Mouse (Mus musculus) splenic B cell, adult 2 months (primary cell): ENCODE measurements around the gene Samsn1.
A peak's percentile ranks its signal among the peaks of the same experiment; 100 is the strongest.

Experiments used
- DNase-seq: peaks from one replicate; pipeline ENCODE4 v3.0.0-alpha.2; 2011; ENCODE audit warnings: low read depth, low spot score
- H3K27me3 ChIP-seq: 2 replicates; pipeline ENCODE4 v1.6.1; 2012; ENCODE audit warnings: mild to moderate bottlenecking, low read length, moderate library complexity, mixed read lengths; ENCODE audit not compliant: control insufficient read depth, poor library complexity, insufficient read depth, severe bottlenecking
- H3K36me3 ChIP-seq: 2 replicates; pipeline ENCODE4 v1.6.1; 2012; ENCODE audit warnings: mild to moderate bottlenecking, low read length, moderate library complexity, mixed read lengths; ENCODE audit not compliant: control insufficient read depth, poor library complexity, insufficient read depth, severe bottlenecking

Samsn1 gene

DNA sequence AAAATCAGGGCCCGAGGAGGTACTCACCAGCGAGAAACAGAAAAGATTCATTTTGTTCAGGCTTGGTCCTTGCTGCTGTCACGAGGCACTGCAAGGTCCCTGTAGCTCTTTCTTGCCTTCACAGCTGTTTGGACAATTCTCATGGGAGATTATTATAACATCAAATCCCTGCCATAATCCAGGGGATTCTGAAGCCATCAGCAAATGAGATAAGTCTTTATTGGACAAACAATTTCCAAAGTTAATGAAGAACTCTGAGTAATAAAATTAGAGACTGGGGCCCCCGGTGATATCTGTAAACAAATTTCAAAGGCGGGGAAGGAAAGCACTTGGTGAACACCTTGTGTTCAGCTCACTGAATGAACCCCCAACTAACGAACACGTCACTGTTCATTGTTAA, at the start of gene Samsn1:
Gene Samsn1, minus strand, starts transcription at position 101 of the 400 bp plus-strand sequence.
- Histone ChIP-seq H3K27me3 (no peaks in the 10 kb centered on the region), H3K36me3 (no peaks in the 10 kb centered on the region)
- no peak for DNase-seq

DNA sequence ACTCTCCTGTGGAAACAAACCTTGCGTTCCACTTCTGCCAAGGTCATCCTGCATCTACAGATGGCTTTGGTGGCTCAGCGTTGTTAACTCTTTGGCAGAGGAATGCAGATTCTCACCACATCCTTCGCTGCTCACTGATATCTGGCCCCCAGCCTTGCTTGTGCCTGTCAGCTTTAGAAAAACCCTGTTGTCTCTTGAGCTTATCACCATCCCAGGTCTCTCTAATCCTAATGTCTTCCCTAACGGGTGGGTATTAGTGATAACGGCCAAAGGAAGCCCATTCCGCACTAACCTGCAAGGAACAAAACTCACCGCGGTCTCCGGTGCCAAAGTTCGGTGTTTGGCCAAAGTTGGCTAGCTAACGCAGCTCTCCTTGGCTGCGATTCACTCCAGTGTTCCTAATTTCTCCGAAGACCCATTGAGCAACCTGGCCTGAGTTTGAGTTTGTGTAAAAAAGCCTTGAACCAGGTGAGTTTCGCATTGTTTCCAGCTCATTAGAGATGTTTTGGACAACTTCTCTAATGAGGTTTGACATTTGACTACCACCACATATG, 44.1 kb upstream of the Samsn1 start:
- no peaks in the 10 kb centered on the region for H3K36me3 ChIP-seq
- no peaks in the 10 kb centered on the region for H3K27me3 ChIP-seq

DNA sequence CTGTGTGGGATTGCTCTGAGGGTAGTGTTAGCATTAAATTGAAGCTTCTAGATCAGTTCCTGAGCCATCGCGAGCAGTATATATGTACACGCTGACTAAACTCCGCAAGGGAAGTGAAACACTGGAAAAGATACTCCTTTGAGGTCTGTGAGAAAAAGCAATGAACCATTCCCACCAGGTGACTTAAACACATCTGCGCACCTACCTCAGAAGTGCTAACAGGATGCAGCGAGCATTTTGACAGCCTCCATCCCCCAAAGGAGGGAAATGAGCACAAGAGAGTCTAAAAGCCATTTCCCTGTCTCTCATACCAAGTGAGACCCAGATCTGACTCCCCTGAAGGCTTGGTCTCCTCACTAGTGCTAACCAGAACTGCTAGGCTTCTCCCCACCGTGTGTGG, 32.9 kb upstream of the Samsn1 start:
- Histone ChIP-seq H3K36me3 (no peaks in the 10 kb centered on the region), H3K27me3 (no peaks in the 10 kb centered on the region)
- DNase-seq: peak; percentile 80

More for the DNA sequence above, 44.1 kb upstream of the Samsn1 start:
- no peak for DNase-seq

DNA sequence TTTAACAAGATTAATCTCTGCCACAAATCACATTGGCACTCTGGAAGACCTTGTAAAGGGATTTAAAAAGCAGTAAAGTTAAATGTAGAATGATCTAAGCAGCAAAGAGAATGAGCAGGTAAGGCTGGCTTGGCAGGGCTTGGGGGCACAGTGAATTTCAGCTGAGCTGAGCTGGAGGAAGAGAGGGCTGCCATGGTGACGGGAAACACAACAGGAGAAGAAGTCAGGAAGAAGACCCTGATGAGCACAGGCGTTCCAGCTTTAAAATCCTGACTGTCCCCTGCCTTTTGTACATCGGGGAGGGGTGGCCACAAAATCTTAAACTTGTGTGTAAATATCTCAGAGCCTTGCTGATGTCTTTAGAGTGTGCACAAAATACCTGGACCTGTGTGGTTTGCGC, 32.0 kb upstream of the Samsn1 start:
- Histone ChIP-seq H3K27me3 (no peaks in the 10 kb centered on the region), H3K36me3 (no peaks in the 10 kb centered on the region)
- DNase-seq: peak; percentile 26

DNA sequence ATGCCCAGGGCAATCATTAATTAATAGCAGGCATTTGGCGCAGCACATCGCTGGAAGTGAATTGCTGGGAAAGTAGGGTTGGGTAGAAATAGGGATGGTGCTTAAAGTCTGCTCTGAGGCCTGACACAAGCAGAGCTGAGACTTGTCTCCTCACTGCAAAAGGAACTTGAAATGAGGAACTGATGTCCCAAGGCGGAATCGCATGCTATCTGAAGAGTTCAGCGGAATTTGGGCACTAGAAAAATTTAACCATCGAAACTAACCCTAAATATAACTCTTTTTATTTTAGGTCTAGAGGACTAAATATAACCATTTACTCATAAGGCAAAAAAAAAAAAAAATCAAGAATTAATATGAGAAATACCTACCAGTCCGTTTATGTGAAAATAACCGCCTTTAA, 31.5 kb upstream of the Samsn1 start:
- Histone ChIP-seq H3K27me3 (no peaks in the 10 kb centered on the region), H3K36me3 (no peaks in the 10 kb centered on the region)
- peak; percentile 82 for DNase-seq

DNA sequence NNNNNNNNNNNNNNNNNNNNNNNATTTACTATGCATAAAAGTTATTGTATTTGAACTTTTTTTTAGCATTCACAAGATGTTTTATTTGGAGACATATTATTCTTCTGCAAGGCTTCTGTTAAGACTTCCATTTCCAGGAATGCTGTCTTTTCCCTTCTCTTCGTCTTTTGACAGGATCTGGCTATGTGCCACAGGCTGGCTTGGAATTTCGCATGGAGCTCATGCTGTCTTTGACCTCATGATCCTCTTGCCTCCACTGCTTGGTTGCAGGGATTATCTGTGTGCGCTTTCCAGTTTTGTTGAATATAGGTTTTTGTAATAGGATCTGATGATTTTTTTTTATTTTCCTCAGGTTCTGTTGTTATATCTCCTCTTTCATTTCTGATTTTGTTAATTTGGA, 25.0 kb upstream of the Samsn1 start:
- no peaks in the 10 kb centered on the region for H3K36me3 ChIP-seq
- H3K27me3 ChIP-seq: no peaks in the 10 kb centered on the region
- no peak for DNase-seq

DNA sequence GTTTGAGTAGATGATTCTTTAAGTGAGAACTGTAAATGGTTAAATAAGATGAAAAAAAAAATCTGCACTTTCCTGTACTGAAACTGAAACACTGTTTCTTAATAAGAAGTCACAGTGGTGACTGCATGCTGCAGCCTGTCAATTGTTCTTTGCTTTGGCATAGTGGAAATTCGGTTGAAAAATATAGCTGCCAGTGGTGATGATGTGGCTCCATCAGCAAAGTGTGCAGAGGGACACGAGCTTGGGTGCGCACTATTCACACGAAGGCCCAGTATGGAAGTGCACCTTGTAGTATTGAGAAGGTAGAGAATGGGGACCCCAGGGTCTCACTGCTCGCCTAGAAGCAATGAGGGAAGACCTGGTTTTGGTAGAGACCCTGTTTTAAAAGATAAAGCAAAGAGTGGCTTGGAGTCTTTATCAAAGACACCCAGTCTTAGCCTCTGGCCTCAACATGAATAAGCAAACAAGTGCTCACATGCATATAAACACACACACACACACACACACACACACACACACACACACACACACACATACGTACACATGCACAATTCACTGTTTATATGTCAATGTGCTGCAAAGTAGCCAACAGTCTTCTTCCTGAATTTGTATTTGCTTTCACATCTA, 18.4 kb upstream of the Samsn1 start:
- no peak for DNase-seq
- Histone ChIP-seq H3K27me3 (no peaks in the 10 kb centered on the region), H3K36me3 (no peaks in the 10 kb centered on the region)

DNA sequence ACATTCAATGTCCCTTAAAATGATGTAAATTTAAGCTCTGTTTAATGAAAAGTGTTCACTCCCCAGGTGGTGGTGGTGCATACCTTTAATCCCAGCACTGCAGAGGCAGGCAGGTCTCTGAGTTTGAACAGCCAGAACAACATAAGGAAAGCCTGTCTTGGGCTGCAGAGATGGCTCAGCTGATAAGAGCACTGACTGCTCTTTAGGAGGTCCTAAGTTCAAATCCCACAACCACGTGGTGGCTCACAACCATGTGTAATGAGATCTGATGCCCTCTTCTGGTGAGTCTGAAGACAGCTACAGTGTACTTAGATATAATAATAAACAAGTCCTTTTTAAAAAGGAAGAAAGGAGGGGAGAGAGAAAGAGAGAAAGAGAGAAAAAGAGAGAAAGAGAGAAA, 2.9 kb downstream of the Samsn1 start:
- peak; percentile 34 for DNase-seq
- no peaks in the 10 kb centered on the region for H3K36me3 ChIP-seq
- no peaks in the 10 kb centered on the region for H3K27me3 ChIP-seq

DNA sequence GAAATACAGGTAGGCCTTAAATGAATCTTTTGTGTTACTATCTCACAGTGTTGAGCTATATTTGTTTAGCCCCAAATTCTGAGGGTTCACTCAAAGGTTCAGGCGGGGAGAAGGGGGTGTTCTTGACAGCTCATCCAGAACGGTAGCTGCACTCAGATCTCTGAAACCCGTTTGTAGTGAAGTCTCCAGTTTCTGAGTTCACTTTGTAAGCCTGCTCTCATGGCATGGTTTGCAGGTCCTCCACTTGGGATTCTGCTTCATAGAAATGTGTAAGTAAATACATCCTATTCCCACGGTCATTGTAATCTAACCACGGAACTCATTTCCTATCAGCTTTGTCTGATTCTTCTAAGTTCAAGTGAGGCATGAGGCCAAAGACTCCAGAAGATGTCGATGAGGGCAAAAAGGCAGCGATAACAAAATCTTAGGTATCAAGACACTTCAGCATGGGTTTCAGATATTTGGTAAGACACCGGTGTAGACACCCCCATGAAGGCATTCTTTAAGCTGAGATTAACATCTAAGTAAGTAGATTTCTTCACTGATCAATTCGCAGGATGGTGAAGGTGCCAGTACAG, 18.2 kb downstream of the Samsn1 start:
- Histone ChIP-seq H3K36me3 (no peaks in the 10 kb centered on the region), H3K27me3 (no peaks in the 10 kb centered on the region)
- no peak for DNase-seq

DNA sequence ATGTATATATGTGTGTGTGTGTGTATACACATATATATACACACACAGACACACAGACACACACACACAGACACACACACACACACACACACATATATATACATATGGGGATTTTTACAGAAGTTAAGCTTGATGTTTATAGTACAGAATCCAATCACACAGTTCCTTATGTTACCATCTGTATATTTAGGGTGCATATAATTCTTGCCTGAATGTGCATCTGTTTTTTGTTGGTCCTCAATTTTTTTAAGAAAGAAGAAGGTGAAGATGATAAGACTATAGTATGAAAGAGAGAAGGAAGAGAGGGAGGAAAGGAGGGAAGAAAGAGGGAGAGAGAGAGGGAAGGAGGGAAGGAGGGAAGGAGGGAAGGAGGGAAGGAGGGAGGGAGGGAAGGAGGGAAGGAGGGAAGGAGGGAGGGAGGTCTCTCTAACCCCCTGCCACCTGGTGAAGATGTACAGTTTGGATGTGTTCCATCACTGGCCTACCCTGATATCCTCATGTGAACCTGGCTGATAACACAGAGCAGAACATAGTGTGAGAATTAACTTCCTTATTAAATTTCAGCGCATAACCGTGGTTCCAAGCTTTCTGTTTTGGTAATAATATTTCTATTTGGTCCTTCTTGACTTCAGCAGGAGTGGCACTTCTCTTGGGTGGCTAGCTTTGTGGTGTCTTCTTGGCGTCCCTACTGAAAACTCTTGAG, 19.1 kb downstream of the Samsn1 start:
- no peaks in the 10 kb centered on the region for H3K27me3 ChIP-seq
- no peak for DNase-seq
- H3K36me3 ChIP-seq: no peaks in the 10 kb centered on the region

DNA sequence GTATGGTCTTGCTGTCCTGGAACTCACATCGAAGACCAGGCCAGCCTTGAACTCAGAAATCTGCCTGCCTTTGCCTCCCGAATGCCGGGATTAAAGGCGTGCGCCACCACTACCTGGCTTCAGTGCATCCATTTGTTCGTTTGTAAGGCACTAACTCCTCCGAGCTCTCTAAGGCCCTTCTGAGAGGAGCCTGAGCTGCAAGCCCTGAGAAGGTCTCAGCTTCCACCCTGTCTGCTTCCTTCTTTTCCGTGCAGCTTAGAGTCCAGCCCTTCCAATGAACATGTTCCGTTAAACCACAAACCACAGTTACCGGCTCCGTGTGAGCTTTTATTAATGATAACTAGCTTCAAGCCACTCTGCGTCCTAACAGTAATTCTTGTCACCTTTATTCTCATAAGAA, 19.8 kb downstream of the Samsn1 start:
- H3K27me3 ChIP-seq: no peaks in the 10 kb centered on the region
- H3K36me3 ChIP-seq: no peaks in the 10 kb centered on the region
- DNase-seq: peak; percentile 28

DNA sequence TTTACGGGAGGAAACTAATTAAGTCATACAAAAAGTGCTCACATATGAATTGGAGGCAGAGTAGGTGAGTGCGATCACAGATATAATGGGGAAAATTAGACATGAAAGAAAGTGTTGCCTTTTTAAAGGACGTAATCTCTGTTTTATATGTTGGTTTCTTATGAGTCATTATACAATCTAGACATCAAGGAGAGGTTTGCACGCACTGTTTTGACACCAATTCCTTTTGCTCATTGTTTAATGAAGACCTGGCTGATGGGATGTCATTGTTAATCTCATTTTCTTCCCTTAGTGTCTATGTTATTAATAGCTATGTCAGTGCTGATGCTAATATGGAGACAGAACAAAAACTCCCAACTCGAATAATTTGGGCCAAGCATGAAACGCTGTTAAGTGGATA, 20.3 kb downstream of the Samsn1 start:
- H3K27me3 ChIP-seq: no peaks in the 10 kb centered on the region
- DNase-seq: no peak

DNA sequence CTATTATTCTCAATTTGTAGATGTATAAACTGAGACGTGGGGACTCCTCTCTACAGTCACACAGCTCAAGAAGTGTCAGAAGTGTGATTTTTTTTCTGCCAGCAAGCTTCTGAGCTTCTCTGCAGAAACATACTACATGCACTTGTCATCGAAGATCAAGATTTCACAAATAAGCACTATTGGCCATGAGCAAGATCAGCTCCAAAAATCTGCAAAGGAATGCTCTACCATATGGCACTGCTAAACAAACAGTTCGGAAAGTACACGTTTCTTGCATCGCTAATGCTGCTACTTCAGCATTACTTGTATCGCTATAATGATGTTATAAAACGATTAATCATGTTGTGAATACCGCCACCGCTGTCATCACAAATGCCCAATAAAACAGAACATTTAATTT, 22.0 kb downstream of the Samsn1 start:
- no peaks in the 10 kb centered on the region for H3K36me3 ChIP-seq
- no peaks in the 10 kb centered on the region for H3K27me3 ChIP-seq
- DNase-seq: no peak

More for the DNA sequence above, 20.3 kb downstream of the Samsn1 start:
- no peaks in the 10 kb centered on the region for H3K36me3 ChIP-seq

DNA sequence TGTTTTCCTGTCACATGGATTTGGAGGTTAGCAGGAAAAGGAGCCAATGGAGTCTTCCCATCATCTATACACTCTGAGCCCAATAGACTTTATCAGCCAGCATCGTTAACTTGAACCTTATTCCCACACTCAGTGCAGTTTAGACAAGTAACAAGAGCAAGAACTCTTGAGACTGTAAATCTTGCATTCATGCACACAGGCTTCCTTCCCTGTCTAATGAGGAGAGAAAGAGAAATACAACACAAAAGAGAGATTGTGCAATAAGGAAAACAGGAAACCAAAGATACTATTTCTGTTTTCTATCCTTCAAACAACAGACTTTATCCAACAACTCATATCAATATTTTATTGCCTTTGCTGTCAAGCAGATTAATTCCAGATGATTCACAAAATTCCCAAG, 31.9 kb downstream of the Samsn1 start:
- DNase-seq: no peak
- no peaks in the 10 kb centered on the region for H3K36me3 ChIP-seq
- H3K27me3 ChIP-seq: no peaks in the 10 kb centered on the region

DNA sequence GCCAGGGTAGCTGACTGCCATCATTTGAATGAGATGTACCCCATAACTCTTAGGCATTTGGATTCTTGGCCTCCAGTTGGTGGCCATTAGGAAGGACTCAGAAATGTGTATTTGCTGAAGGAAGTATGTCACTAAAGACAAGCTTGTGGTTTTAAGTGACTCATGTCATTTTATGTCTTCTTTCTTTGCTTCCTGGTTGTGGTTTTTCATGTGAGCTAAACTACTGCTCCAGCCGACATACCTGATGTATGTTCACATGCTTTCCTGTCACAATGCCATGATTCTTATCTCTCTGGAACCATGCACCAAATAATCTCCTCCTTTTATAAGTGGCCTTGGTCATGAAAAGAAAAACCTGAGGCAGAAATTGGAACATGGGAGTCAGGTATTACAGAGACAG, 38.2 kb downstream of the Samsn1 start:
- DNase-seq: peak; percentile 25
- Histone ChIP-seq H3K36me3 (no peaks in the 10 kb centered on the region), H3K27me3 (no peaks in the 10 kb centered on the region)
